Mouse (Mus musculus) lung, adult 2 months (tissue): ENCODE data around the gene Rgl1.

ENCODE experiments used
- CTCF ChIP-seq: fragments of 200-500 bp; IDR thresholded peaks from 2 replicates; pipeline ENCODE4 v1.5.1; 2011; ENCODE audit warnings: mild to moderate bottlenecking, low read length, control low read depth; ENCODE audit not compliant: insufficient read depth
- POLR2A ChIP-seq: fragments of 200-500 bp; IDR thresholded peaks from 2 replicates; pipeline ENCODE4 v1.6.1; 2011; ENCODE audit warnings: low read depth, mild to moderate bottlenecking, control low read depth, low read length, borderline replicate concordance; ENCODE audit errors: extremely low read depth

- TF ChIP-seq CTCF (no peak), POLR2A (no peak)
Measured at GRCm38 (mm10) chr1:152634638-152635037, 131.5 kb downstream of the Rgl1 start.
